Mouse (Mus musculus) forebrain, embryonic 14.5 days (tissue): ENCODE results near the gene Ylpm1. TPM values are rescaled to one million over a fixed set of nuclear protein-coding genes. Genes with fewer than 3 reads are reported as not detected.

ENCODE experiments used
- ATAC-seq: fragments of 200-750 bp; cut with Nextera tagmentation; 2 replicates; pipeline ENCODE4 v1.8.0; 2017; ENCODE audit warnings: mild to moderate bottlenecking, moderate library complexity
- DNase-seq: peaks from one replicate; pipeline ENCODE4 v3.0.0-alpha.2; 2015; ENCODE audit warnings: low spot score
- H3K27ac ChIP-seq: fragments of 300-500 bp; sonication (generic); 2 replicates; pipeline ENCODE4 v1.5.1; 2014; ENCODE audit warnings: low read depth, mild to moderate bottlenecking, control low read depth, low read length, moderate library complexity
- H3K27me3 ChIP-seq: fragments of 300-500 bp; sonication (generic); replicated peaks from 2 replicates; pipeline ENCODE4 v1.6.1; 2014; ENCODE audit warnings: low read length, control low read depth, mixed read lengths; ENCODE audit not compliant: control insufficient read depth, insufficient read depth
- H3K36me3 ChIP-seq: fragments of 300-500 bp; sonication (generic); 2 replicates; pipeline ENCODE4 v1.6.1; 2014; ENCODE audit warnings: low read length, control low read depth; ENCODE audit not compliant: control insufficient read depth, insufficient read depth
- H3K4me1 ChIP-seq: fragments of 300-500 bp; sonication (generic); 2 replicates; pipeline ENCODE4 v1.6.1; 2014; ENCODE audit warnings: antibody characterized with exemption, low read length, control low read depth; ENCODE audit not compliant: control insufficient read depth, insufficient read depth
- H3K4me2 ChIP-seq: fragments of 300-500 bp; sonication (generic); 2 replicates; pipeline ENCODE4 v1.6.1; 2014; ENCODE audit warnings: mild to moderate bottlenecking, control low read depth, low read length
- H3K4me3 ChIP-seq: fragments of 300-500 bp; sonication (generic); 2 replicates; pipeline ENCODE4 v1.5.1; 2014; ENCODE audit warnings: low read depth, low read length, control low read depth
- H3K9ac ChIP-seq: fragments of 300-500 bp; sonication (generic); 2 replicates; pipeline ENCODE4 v1.6.1; 2014; ENCODE audit warnings: mild to moderate bottlenecking, low read length, control low read depth, moderate library complexity
- H3K9me3 ChIP-seq: fragments of 300-500 bp; sonication (generic); replicated peaks from 2 replicates; pipeline ENCODE4 v1.6.1; 2016; ENCODE audit warnings: low read length, control low read depth, mixed read lengths; ENCODE audit not compliant: control insufficient read depth
- WGBS: fragments of 180-500 bp; shearing (Covaris S2); extraction: QIAGEN DNeasy Blood & Tissue Kit; methylation state at CpG from one replicate; pipeline ENCODE4 v1.1.7; 2014; 5-methylcytosine and 5-hydroxymethylcytosine counted together
- polyA plus RNA-seq: library from polyadenylated mRNA; unstranded; fragments of >200 nt; fragmentation: Nextera tagmentation; extraction: Ambion mirVana; gene quantifications from 2 replicates; pipeline ENCODE4 v1.2.1, GENCODE M21; 2014

The Ylpm1 gene
- polyA plus RNA-seq, 1 experiment from 2014 or later, result 32.4 TPM

DNA sequence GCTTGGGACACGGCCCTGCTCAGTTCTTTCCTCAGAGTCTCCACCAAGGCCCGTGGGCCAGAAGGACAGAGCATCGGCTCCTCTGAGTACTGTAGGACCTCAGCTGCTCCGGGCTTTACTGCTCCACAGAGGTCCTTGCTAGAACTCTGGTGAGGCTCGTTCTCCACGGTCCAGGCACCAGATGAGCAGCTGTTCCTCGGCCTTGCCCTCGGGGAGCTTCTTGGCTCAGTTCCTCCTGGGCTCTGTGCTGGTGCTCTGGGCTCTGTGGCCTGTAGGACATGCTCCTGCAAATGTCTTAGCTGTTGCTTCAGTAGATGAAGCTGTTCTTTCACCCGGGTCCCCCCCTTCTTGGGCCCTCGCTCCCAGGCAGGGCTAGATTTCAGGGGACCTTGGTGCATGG, 98.6 kb downstream of the Ylpm1 start:
- H3K36me3 ChIP-seq, result peaks cover 2% of the 10 kb centered on the region; the same call in 1 of the 2 replicates
- no peaks in the 10 kb centered on the region for H3K9me3 ChIP-seq
- no peak overlapping the region for H3K4me3 ChIP-seq
- H3K9ac ChIP-seq, result no peak overlapping the region
- DNase-seq (no peak), ATAC-seq (no peak)
- WGBS, result 86% methylated on average over 10 of the region's 10 CpGs
- no peak overlapping the region for H3K27ac ChIP-seq
- H3K27me3 ChIP-seq, result no peaks in the 10 kb centered on the region
- H3K4me1 ChIP-seq, result no peaks in the 10 kb centered on the region
- H3K4me2 ChIP-seq, result no peak overlapping the region

- Histone ChIP-seq H3K9ac (no peak overlapping the region), H3K4me1 (no peaks in the 10 kb centered on the region), H3K4me2 (no peak overlapping the region), H3K9me3 (no peaks in the 10 kb centered on the region), H3K4me3 (no peak overlapping the region), H3K27me3 (no peaks in the 10 kb centered on the region), H3K27ac (no peak overlapping the region), H3K36me3 (no peaks in the 10 kb centered on the region)
- ATAC-seq (no peak), DNase-seq (no peak)
- WGBS, result 92% methylated on average over 11 of the region's 11 CpGs
These were observed 99.0 kb downstream of the Ylpm1 start for GRCm38 (mm10) chr12:85095146-85095545.

DNA sequence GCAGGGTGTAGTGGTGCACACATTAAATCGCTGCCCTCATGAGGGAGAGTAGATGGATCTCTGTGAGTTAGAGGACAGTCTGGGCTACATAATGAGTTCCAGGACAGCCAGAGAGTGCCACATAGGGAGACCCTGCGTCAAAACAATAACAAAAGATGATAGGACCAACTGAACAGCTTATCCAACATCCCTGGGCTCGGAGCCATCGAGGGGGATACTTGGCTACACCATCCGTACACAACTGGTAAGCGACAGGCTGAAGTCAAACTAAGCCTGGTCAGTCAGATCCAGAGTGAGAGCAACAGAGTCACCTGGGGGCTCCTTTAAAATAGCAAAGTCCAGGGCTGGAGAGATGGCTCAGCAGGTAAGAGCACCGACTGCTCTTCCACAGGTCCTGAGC, 99.7 kb downstream of the Ylpm1 start:
- no peaks in the 10 kb centered on the region for H3K4me1 ChIP-seq
- no peaks in the 10 kb centered on the region for H3K9me3 ChIP-seq
- no peak overlapping the region for H3K4me2 ChIP-seq
- no peak overlapping the region for H3K27ac ChIP-seq
- no peak overlapping the region for H3K9ac ChIP-seq
- H3K36me3 ChIP-seq, result no peaks in the 10 kb centered on the region
- 87% methylated on average over 7 of the region's 7 CpGs for WGBS
- no peak overlapping the region for H3K4me3 ChIP-seq
- H3K27me3 ChIP-seq, result no peaks in the 10 kb centered on the region
- DNase-seq (no peak), ATAC-seq (no peak)

DNA sequence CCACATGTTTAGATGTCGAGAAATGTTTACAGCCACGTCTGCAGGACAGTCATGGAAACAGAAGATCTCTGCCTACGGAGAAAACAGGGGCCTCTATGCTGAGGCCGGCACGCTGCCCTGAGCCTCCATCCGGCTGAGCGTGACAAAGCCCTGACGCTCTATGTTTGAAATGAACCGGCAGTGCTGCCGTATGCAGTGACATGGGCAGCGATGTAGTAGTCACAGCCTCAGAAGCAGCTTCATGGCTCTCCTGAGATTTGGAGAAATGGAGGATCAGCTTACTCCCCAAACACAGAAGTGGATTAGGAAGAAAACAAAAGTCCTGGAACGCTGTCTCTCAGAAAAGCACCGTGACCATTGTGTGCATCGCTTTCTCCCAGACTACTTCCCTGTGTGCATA, 104.9 kb downstream of the Ylpm1 start:
- Histone ChIP-seq H3K9ac (peak overlapping the region; percentile 25; the same call in 1 of the 2 replicates), H3K9me3 (no peaks in the 10 kb centered on the region), H3K27ac (no peak overlapping the region), H3K27me3 (no peaks in the 10 kb centered on the region), H3K36me3 (no peaks in the 10 kb centered on the region), H3K4me3 (no peak overlapping the region), H3K4me2 (no peak overlapping the region), H3K4me1 (no peaks in the 10 kb centered on the region)
- 58% methylated on average over 14 of the region's 14 CpGs for WGBS
- DNase-seq (no peak), ATAC-seq (no peak)

GRCm38 (mm10) chr12:85101521-85102106, 105.5 kb downstream of the Ylpm1 start:
- no peak overlapping the region for H3K4me2 ChIP-seq
- H3K9me3 ChIP-seq, result no peaks in the 10 kb centered on the region
- WGBS, result 75% methylated on average over 5 of the region's 5 CpGs
- DNase-seq (no peak), ATAC-seq (no peak)
- no peaks in the 10 kb centered on the region for H3K4me1 ChIP-seq
- no peak overlapping the region for H3K9ac ChIP-seq
- H3K27me3 ChIP-seq, result no peaks in the 10 kb centered on the region
- no peaks in the 10 kb centered on the region for H3K36me3 ChIP-seq
- no peak overlapping the region for H3K4me3 ChIP-seq
- no peak overlapping the region for H3K27ac ChIP-seq

DNA sequence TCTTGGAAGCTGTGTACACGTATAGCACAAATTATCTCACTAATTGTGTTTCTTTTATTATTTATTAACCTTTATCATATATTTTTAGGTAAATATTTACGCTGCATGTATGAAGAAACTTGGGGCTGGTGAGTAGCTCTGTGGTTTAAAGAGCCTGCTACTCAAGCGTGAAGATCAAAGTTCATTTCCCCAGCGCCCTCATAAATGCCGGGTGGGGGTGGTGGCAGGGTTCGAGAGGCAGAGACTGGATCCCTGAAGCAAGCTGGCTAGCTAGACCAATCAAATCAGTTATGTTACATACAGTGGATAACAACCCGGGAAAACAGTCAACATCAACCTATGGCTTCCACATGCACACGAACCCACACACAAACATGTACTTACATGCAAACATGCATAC, 107.0 kb downstream of the Ylpm1 start:
- no peak overlapping the region for H3K4me3 ChIP-seq
- WGBS, result 86% methylated on average over 8 of the region's 8 CpGs
- no peak overlapping the region for H3K27ac ChIP-seq
- H3K36me3 ChIP-seq, result no peaks in the 10 kb centered on the region
- ATAC-seq (no peak), DNase-seq (no peak)
- H3K9me3 ChIP-seq, result no peaks in the 10 kb centered on the region
- no peaks in the 10 kb centered on the region for H3K27me3 ChIP-seq
- no peak overlapping the region for H3K4me2 ChIP-seq
- H3K9ac ChIP-seq, result no peak overlapping the region
- no peaks in the 10 kb centered on the region for H3K4me1 ChIP-seq

DNA sequence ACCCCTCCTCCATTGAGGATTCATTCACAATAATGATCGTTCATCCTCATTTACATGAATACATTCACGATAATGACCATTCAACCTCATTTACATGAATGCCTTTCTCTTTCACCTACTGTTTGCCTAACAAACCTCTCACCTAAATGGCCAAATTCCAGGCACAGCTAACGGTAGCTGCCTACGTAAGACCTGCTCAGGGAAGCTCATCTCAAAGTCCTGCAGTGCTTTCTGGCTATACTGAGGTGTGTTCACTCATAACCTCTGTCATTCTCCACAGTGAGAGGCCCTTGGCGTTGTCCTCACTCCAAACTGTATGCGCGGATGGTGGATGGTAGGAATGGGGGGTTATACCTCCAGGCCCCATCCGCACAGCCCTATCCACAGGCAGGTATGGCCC, 108.7 kb downstream of the Ylpm1 start:
- Histone ChIP-seq H3K36me3 (no peaks in the 10 kb centered on the region), H3K27me3 (no peaks in the 10 kb centered on the region), H3K4me3 (no peak overlapping the region), H3K4me2 (no peak overlapping the region), H3K9ac (no peak overlapping the region), H3K4me1 (peaks cover 4% of the 10 kb centered on the region; the same call in 1 of the 2 replicates), H3K9me3 (no peaks in the 10 kb centered on the region), H3K27ac (no peak overlapping the region)
- 75% methylated on average over 8 of the region's 8 CpGs for WGBS
- no peak for ATAC-seq
- DNase-seq, result no peak

GRCm38 (mm10) chr12:85106292-85106691, 110.2 kb downstream of the Ylpm1 start:
- H3K4me2 ChIP-seq, result peak overlapping the region; percentile 23; the same call in 1 of the 2 replicates
- no peaks in the 10 kb centered on the region for H3K27me3 ChIP-seq
- DNase-seq, result no peak
- no peak overlapping the region for H3K4me3 ChIP-seq
- no peaks in the 10 kb centered on the region for H3K9me3 ChIP-seq
- H3K9ac ChIP-seq, result no peak overlapping the region
- H3K27ac ChIP-seq, result no peak overlapping the region
- WGBS, result 5% methylated on average over 8 of the region's 8 CpGs
- H3K4me1 ChIP-seq, result peaks cover 7% of the 10 kb centered on the region; the same call in 1 of the 2 replicates
- ATAC-seq, result no peak
- H3K36me3 ChIP-seq, result no peaks in the 10 kb centered on the region

GRCm38 (mm10) chr12:85108643-85109042, 112.5 kb downstream of the Ylpm1 start:
- Histone ChIP-seq H3K4me3 (no peak overlapping the region), H3K9me3 (no peaks in the 10 kb centered on the region), H3K4me2 (no peak overlapping the region), H3K9ac (no peak overlapping the region), H3K4me1 (peaks cover 15% of the 10 kb centered on the region), H3K27me3 (no peaks in the 10 kb centered on the region), H3K36me3 (peaks cover 9% of the 10 kb centered on the region; the same call in 1 of the 2 replicates), H3K27ac (no peak overlapping the region)
- DNase-seq (no peak), ATAC-seq (no peak)
- WGBS, result 43% methylated on average over 3 of the region's 3 CpGs
